ENCODE assay signal across 17 mouse cellular contexts in genomic region chr12:50614341-50614740, GRCm38 (mm10). TPM values are rescaled to one million over a fixed set of nuclear protein-coding genes. Genes with fewer than 3 reads are reported as not detected.
DNase-seq lines count a peak whose midpoint lies in the region; ATAC-seq and TF ChIP-seq lines count a peak whose summit lies in the region.
"Had no signal": no experiment of that assay in that cellular context is flagged by ENCODE, and none has a peak within 500 bp of the region (broad histone marks: within the 10 kb centered on the region; RNA-seq: fewer than 3 reads in every experiment).

No protein-coding gene starts in this region.

- H3K9me3 ChIP-seq in heart, embryonic 11.5 days (replicated peaks; ENCODE audit: control insufficient read depth, low read length): no peaks in the 10 kb centered on the region
- no peaks in the 10 kb centered on the region for H3K9me3 ChIP-seq in lung, postnatal 0 days (ENCODE audit: low read length)
- H3K9me3 ChIP-seq: forebrain, embryonic 10.5 days; midbrain, embryonic 13.5 days had no signal

- TF ChIP-seq POLR2A in heart, adult 2 months (IDR thresholded peaks at IDR 0.05; ENCODE audit: insufficient read depth, low read depth, low read length): no peak

- peak overlapping the region; percentile 35; the same call in 1 of the 2 replicates for H3K4me2 ChIP-seq in heart, embryonic 11.5 days
- H3K4me2 ChIP-seq in lung, postnatal 0 days (replicated peaks; ENCODE audit: low read depth, low read length): no peak overlapping the region
- H3K4me2 ChIP-seq: midbrain, embryonic 13.5 days had no signal

- DNase-seq in frontal cortex, adult 2 months (ENCODE audit: extremely low spot score in 1 of 2, low spot score in 1 of 2): no peak
- peak in 1 of 2 experiments; percentile 18 for DNase-seq in heart, adult 2 months
- DNase-seq in heart, postnatal 4 days: peak; percentile 21
- DNase-seq in kidney, adult 18-20 months: no peak
- no peak for DNase-seq in lung, postnatal 0 days (ENCODE audit: low spot score)
- DNase-seq: adrenal gland, adult 8-10 months; cerebellum, adult 8-10 months; kidney, adult 8-10 months; right cerebral cortex, postnatal 4 days; thymus, adult 2 months had no signal

- no peak for TF ChIP-seq CTCF in heart, adult 2 months (IDR thresholded peaks at IDR 0.05)
- no peak for TF ChIP-seq CTCF in lung, postnatal 0 days (IDR thresholded peaks at IDR 0.05)

- WGBS in heart, adult 2 months: 17% methylated on average over 6 of the region's 6 CpGs
- WGBS in heart, embryonic 11.5 days (ENCODE audit: insufficient replicate concordance): 15% methylated on average over 6 of the region's 6 CpGs
- WGBS in lung, postnatal 0 days: 33% methylated on average over 6 of the region's 6 CpGs

- ATAC-seq in frontal cortex, adult (ENCODE audit: low TSS enrichment): peak; percentile 83
- ATAC-seq in heart, embryonic 11.5 days (replicated peaks; ENCODE audit: insufficient number of reproducible peaks, low FRiP score, low TSS enrichment): no peak; the same call in 1 of the 2 replicates
- no peak for ATAC-seq in lung, postnatal 0 days
- ATAC-seq: CD4-positive, CD25-positive, alpha-beta regulatory T cell, adult 4 months; midbrain, embryonic 13.5 days had no signal

- no peak overlapping the region for H3K27ac ChIP-seq in heart, adult 2 months
- peak overlapping the region; percentile 46; the same call in 1 of the 2 replicates for H3K27ac ChIP-seq in heart, embryonic 11.5 days (ENCODE audit: low read depth, low read length)
- no peak overlapping the region for H3K27ac ChIP-seq in lung, postnatal 0 days (ENCODE audit: low read length)
- H3K27ac ChIP-seq: forebrain, embryonic 10.5 days; macrophage; midbrain, embryonic 13.5 days had no signal

- intact Hi-C loops in heart, adult 2 months (cut with DNase I): no loop called here

- peaks cover 2% of the 10 kb centered on the region; the same call in 1 of the 2 replicates for H3K36me3 ChIP-seq in heart, adult 2 months (ENCODE audit: control insufficient read depth, insufficient read depth, low read length)
- no peaks in the 10 kb centered on the region for H3K36me3 ChIP-seq in heart, embryonic 11.5 days (ENCODE audit: control insufficient read depth, insufficient read depth, low read length)
- H3K36me3 ChIP-seq in lung, postnatal 0 days (ENCODE audit: insufficient read depth, low read length): no peaks in the 10 kb centered on the region
- H3K36me3 ChIP-seq: forebrain, embryonic 10.5 days; midbrain, embryonic 13.5 days had no signal

- H3K4me1 ChIP-seq in heart, adult 2 months (ENCODE audit: control insufficient read depth, insufficient read depth, low read length): no peaks in the 10 kb centered on the region
- H3K4me1 ChIP-seq in heart, embryonic 11.5 days (ENCODE audit: control insufficient read depth, insufficient read depth, low read length): peaks cover 16% of the 10 kb centered on the region
- H3K4me1 ChIP-seq in lung, postnatal 0 days (ENCODE audit: insufficient read depth, low read depth, low read length): no peaks in the 10 kb centered on the region
- H3K4me1 ChIP-seq: forebrain, embryonic 10.5 days; midbrain, embryonic 13.5 days had no signal

- no peak overlapping the region for H3K9ac ChIP-seq in heart, adult 2 months (ENCODE audit: low read depth, low read length)
- H3K9ac ChIP-seq in heart, embryonic 11.5 days (ENCODE audit: low read depth, low read length): no peak overlapping the region
- no peak overlapping the region for H3K9ac ChIP-seq in lung, postnatal 0 days (replicated peaks; ENCODE audit: low read depth)
- H3K9ac ChIP-seq: midbrain, embryonic 13.5 days had no signal

- 0 out of 2 replicates have a peak, but pooled peaks have one; percentile 25 for TF ChIP-seq EP300 in heart, adult 2 months (IDR thresholded peaks at IDR 0.05; ENCODE audit: insufficient read depth, low read depth, low read length)
- no peak for TF ChIP-seq EP300 in lung, postnatal 0 days (IDR thresholded peaks at IDR 0.05)

- no peaks in the 10 kb centered on the region for H3K27me3 ChIP-seq in heart, adult 2 months (ENCODE audit: control insufficient read depth, insufficient read depth, low read length)
- H3K27me3 ChIP-seq in heart, embryonic 11.5 days (ENCODE audit: control insufficient read depth, insufficient read depth, low read length): no peaks in the 10 kb centered on the region
- no peaks in the 10 kb centered on the region for H3K27me3 ChIP-seq in lung, postnatal 0 days (replicated peaks; ENCODE audit: insufficient read depth, low read length)
- H3K27me3 ChIP-seq: midbrain, embryonic 13.5 days had no signal

- H3K79me2 ChIP-seq in heart, adult 2 months (replicated peaks; ENCODE audit: control insufficient read depth, insufficient read depth, low read length): no peaks in the 10 kb centered on the region

- no peak overlapping the region for H3K4me3 ChIP-seq in heart, adult 2 months
- H3K4me3 ChIP-seq in heart, embryonic 11.5 days (ENCODE audit: low read depth, low read length): no peak overlapping the region
- no peak overlapping the region for H3K4me3 ChIP-seq in lung, postnatal 0 days (ENCODE audit: low read depth, low read length)
- H3K4me3 ChIP-seq: forebrain, embryonic 10.5 days; midbrain, embryonic 13.5 days had no signal

RNA-seq across cellular contexts. Expression of gene Prkd1, which starts 34.6 kb away (rescaled TPM):
- 6.7 and 8.0 TPM in 2 replicates for polyA plus RNA-seq in frontal cortex, adult 2 months (2012; rRNA removed)
- 1 to 10 TPM; 5.4 to 6.6 TPM for total RNA-seq in heart, adult 2 months (2021)
- polyA plus RNA-seq in heart, adult 2 months (2012; rRNA removed): 2.6 and 5.0 TPM in 2 replicates
- polyA plus RNA-seq in heart, embryonic 11.5 days (2014; fragmentation: Nextera tagmentation; extraction: Ambion mirVana): 4.9 and 6.6 TPM in 2 replicates
- total RNA-seq in heart, postnatal 4 days (2021): 1 to 10 TPM; 9.4 TPM
- polyA plus RNA-seq in lung, postnatal 0 days (2015; fragmentation: Nextera tagmentation; extraction: Ambion mirVana): 4.0 and 4.9 TPM in 2 replicates
- total RNA-seq: MEL had no signal
- polyA plus RNA-seq: CD4-positive, CD25-positive, alpha-beta regulatory T cell, adult 4 months; macrophage had no signal
